Mouse (Mus musculus): ENCODE data around the gene Them5. TPM values are rescaled to one million over a fixed set of nuclear protein-coding genes. Genes with fewer than 3 reads are reported as not detected.

Gene Them5
- polyA plus RNA-seq, 1 experiment = not detected

GRCm38 (mm10) chr3:94375146-94375545, 33.2 kb downstream of the Them5 start:
- H3K27ac ChIP-seq (ENCODE audit: insufficient read depth, low read depth, low read length) = no peak overlapping the region
- WGBS = 88% methylated on average over 2 of the region's 2 CpGs
- TF ChIP-seq POLR2A (IDR thresholded peaks at IDR 0.05; ENCODE audit: insufficient read depth, low read depth, low read length) = no peak
- H3K4me1 ChIP-seq (ENCODE audit: control insufficient read depth, insufficient read depth, low read length) = peaks cover 21% of the 10 kb centered on the region
- no peak overlapping the region for H3K4me3 ChIP-seq (ENCODE audit: insufficient read depth, low read depth, low read length)

GRCm38 (mm10) chr3:94375861-94376260, 34.0 kb downstream of the Them5 start:
- no peak overlapping the region for H3K4me3 ChIP-seq (ENCODE audit: insufficient read depth, low read depth, low read length)
- no peak overlapping the region for H3K27ac ChIP-seq (ENCODE audit: insufficient read depth, low read depth, low read length)
- 73% methylated on average over 5 of the region's 5 CpGs for WGBS
- TF ChIP-seq CTCF (IDR thresholded peaks at IDR 0.05; ENCODE audit: insufficient read depth, low read depth, low read length) = no peak
- TF ChIP-seq POLR2A (IDR thresholded peaks at IDR 0.05; ENCODE audit: insufficient read depth, low read depth, low read length) = no peak
- H3K4me1 ChIP-seq (ENCODE audit: control insufficient read depth, insufficient read depth, low read length) = peaks cover 28% of the 10 kb centered on the region

GRCm38 (mm10) chr3:94377028-94377923, 35.4 kb downstream of the Them5 start:
- 50% methylated on average over 13 of the region's 13 CpGs for WGBS
- Histone ChIP-seq H3K4me3 (ENCODE audit: insufficient read depth, low read depth, low read length) (no peak overlapping the region; the same call in 1 of the 2 replicates), H3K27ac (ENCODE audit: insufficient read depth, low read depth, low read length) (no peak overlapping the region), H3K4me1 (ENCODE audit: control insufficient read depth, insufficient read depth, low read length) (peaks cover 23% of the 10 kb centered on the region)
- TF ChIP-seq POLR2A (IDR thresholded peaks at IDR 0.05; ENCODE audit: insufficient read depth, low read depth, low read length) (no peak), CTCF (IDR thresholded peaks at IDR 0.05; ENCODE audit: insufficient read depth, low read depth, low read length) (no peak)

GRCm38 (mm10) chr3:94379831-94380510, 38.1 kb downstream of the Them5 start:
- Histone ChIP-seq H3K4me3 (ENCODE audit: insufficient read depth, low read depth, low read length) (no peak overlapping the region), H3K27ac (ENCODE audit: insufficient read depth, low read depth, low read length) (no peak overlapping the region), H3K4me1 (ENCODE audit: control insufficient read depth, insufficient read depth, low read length) (peaks cover 11% of the 10 kb centered on the region)
- TF ChIP-seq CTCF (IDR thresholded peaks at IDR 0.05; ENCODE audit: insufficient read depth, low read depth, low read length) (no peak), POLR2A (IDR thresholded peaks at IDR 0.05; ENCODE audit: insufficient read depth, low read depth, low read length) (no peak)
- WGBS = 24% methylated on average over 9 of the region's 9 CpGs

- no peak overlapping the region for H3K27ac ChIP-seq (ENCODE audit: insufficient read depth, low read depth, low read length)
- H3K4me3 ChIP-seq (ENCODE audit: insufficient read depth, low read depth, low read length) = no peak overlapping the region
- TF ChIP-seq POLR2A (IDR thresholded peaks at IDR 0.05; ENCODE audit: insufficient read depth, low read depth, low read length) (no peak), CTCF (IDR thresholded peaks at IDR 0.05; ENCODE audit: insufficient read depth, low read depth, low read length) (no peak)
- H3K4me1 ChIP-seq (ENCODE audit: control insufficient read depth, insufficient read depth, low read length) = peaks cover 11% of the 10 kb centered on the region
- whole genome bisulfite sequencing = 56% methylated on average over 5 of the region's 5 CpGs
These were observed 40.4 kb downstream of the Them5 start for GRCm38 (mm10) chr3:94382308-94382707.

GRCm38 (mm10) chr3:94383476-94383875, 41.6 kb downstream of the Them5 start:
- 70% methylated on average over 3 of the region's 3 CpGs for WGBS
- TF ChIP-seq POLR2A (IDR thresholded peaks at IDR 0.05; ENCODE audit: insufficient read depth, low read depth, low read length) (no peak), CTCF (IDR thresholded peaks at IDR 0.05; ENCODE audit: insufficient read depth, low read depth, low read length) (no peak)
- H3K27ac ChIP-seq (ENCODE audit: insufficient read depth, low read depth, low read length) = no peak overlapping the region
- peaks cover 11% of the 10 kb centered on the region for H3K4me1 ChIP-seq (ENCODE audit: control insufficient read depth, insufficient read depth, low read length)
- no peak overlapping the region for H3K4me3 ChIP-seq (ENCODE audit: insufficient read depth, low read depth, low read length)

- WGBS = 72% methylated on average over 4 of the region's 4 CpGs
- Histone ChIP-seq H3K4me1 (ENCODE audit: control insufficient read depth, insufficient read depth, low read length) (no peaks in the 10 kb centered on the region), H3K27ac (ENCODE audit: insufficient read depth, low read depth, low read length) (no peak overlapping the region), H3K4me3 (ENCODE audit: insufficient read depth, low read depth, low read length) (no peak overlapping the region)
- TF ChIP-seq CTCF (IDR thresholded peaks at IDR 0.05; ENCODE audit: insufficient read depth, low read depth, low read length) (no peak), POLR2A (IDR thresholded peaks at IDR 0.05; ENCODE audit: insufficient read depth, low read depth, low read length) (no peak)
These were observed 44.8 kb downstream of the Them5 start for GRCm38 (mm10) chr3:94386671-94387070.

- H3K4me3 ChIP-seq (ENCODE audit: insufficient read depth, low read depth, low read length) = no peak overlapping the region
- TF ChIP-seq POLR2A (IDR thresholded peaks at IDR 0.05; ENCODE audit: insufficient read depth, low read depth, low read length) = no peak
- no peak for TF ChIP-seq CTCF (IDR thresholded peaks at IDR 0.05; ENCODE audit: insufficient read depth, low read depth, low read length)
- 95% methylated on average over 10 of the region's 10 CpGs for WGBS
- no peak overlapping the region for H3K27ac ChIP-seq (ENCODE audit: insufficient read depth, low read depth, low read length)
- no peaks in the 10 kb centered on the region for H3K4me1 ChIP-seq (ENCODE audit: control insufficient read depth, insufficient read depth, low read length)
These were observed 45.5 kb downstream of the Them5 start for GRCm38 (mm10) chr3:94387391-94387790.

- WGBS = 84% methylated on average over 5 of the region's 5 CpGs
- no peaks in the 10 kb centered on the region for H3K4me1 ChIP-seq (ENCODE audit: control insufficient read depth, insufficient read depth, low read length)
- no peak overlapping the region for H3K27ac ChIP-seq (ENCODE audit: insufficient read depth, low read depth, low read length)
- H3K4me3 ChIP-seq (ENCODE audit: insufficient read depth, low read depth, low read length) = no peak overlapping the region
- TF ChIP-seq CTCF (IDR thresholded peaks at IDR 0.05; ENCODE audit: insufficient read depth, low read depth, low read length) (no peak), POLR2A (IDR thresholded peaks at IDR 0.05; ENCODE audit: insufficient read depth, low read depth, low read length) (no peak)
These were observed 46.1 kb downstream of the Them5 start for GRCm38 (mm10) chr3:94388047-94388446.
